Mouse (Mus musculus) granulocyte monocyte progenitor cell, adult 5-6 weeks (primary cell): ENCODE results near the gene Sult1a1. TPM values are rescaled to one million over a fixed set of nuclear protein-coding genes. Genes with fewer than 3 reads are reported as not detected.

Experiments used
- ATAC-seq: replicated peaks from 2 replicates; pipeline ENCODE4 v1.8.0; 2016; ENCODE audit warnings: mild to moderate bottlenecking, moderate TSS enrichment, inconsistent platforms; ENCODE audit not compliant: poor library complexity, severe bottlenecking
- total RNA-seq, 2 experiments: library from RNA; stranded (forward) in 1 of 2; stranded (reverse) in 1 of 2; fragments of 200-712, 200-1000 nt in 1 of 2; fragments of >200 nt in 1 of 2; fragmentation: Nextera tagmentation in 1 of 2; gene quantifications; 2 replicates each; pipeline ENCODE4 v1.2.3; 2014 to 2017

Sult1a1 gene
- total RNA-seq, 2 experiments from 2014 or later: 1.6 TPM; not detected in 1

GRCm38 (mm10) chr7:126700063-126701015 is 24.1 kb upstream of the Sult1a1 start:
- ATAC-seq: no peak

- no peak for ATAC-seq
These were observed 21.6 kb upstream of the Sult1a1 start for GRCm38 (mm10) chr7:126697838-126698237.

GRCm38 (mm10) chr7:126696886-126697285 is 20.7 kb upstream of the Sult1a1 start:
- no peak for ATAC-seq

- no peak for ATAC-seq
These were observed 20.1 kb upstream of the Sult1a1 start for GRCm38 (mm10) chr7:126696303-126696702.

GRCm38 (mm10) chr7:126695631-126696207 is 19.5 kb upstream of the Sult1a1 start, which contains the start of gene Slx1b:
Slx1b (minus strand) TSS chr7:126695784.
- peak; percentile 87 for ATAC-seq

GRCm38 (mm10) chr7:126695210-126695611 is 19.0 kb upstream of the Sult1a1 start, which contains the start of gene Bola2:
Bola2 (plus strand) TSS chr7:126695401.
- ATAC-seq: peak; percentile 57

GRCm38 (mm10) chr7:126694441-126695051 is 18.3 kb upstream of the Sult1a1 start:
- no peak for ATAC-seq

GRCm38 (mm10) chr7:126693781-126694180 is 17.5 kb upstream of the Sult1a1 start:
- ATAC-seq: no peak

GRCm38 (mm10) chr7:126693256-126693655 is 17.0 kb upstream of the Sult1a1 start:
- ATAC-seq: peak; percentile 40

- no peak for ATAC-seq
These were observed 16.2 kb upstream of the Sult1a1 start for GRCm38 (mm10) chr7:126692426-126692825.

GRCm38 (mm10) chr7:126691676-126692075 is 15.4 kb upstream of the Sult1a1 start:
- ATAC-seq: no peak

GRCm38 (mm10) chr7:126690737-126691136 is 14.5 kb upstream of the Sult1a1 start:
- ATAC-seq: no peak

- no peak for ATAC-seq
These were observed 12.8 kb upstream of the Sult1a1 start for GRCm38 (mm10) chr7:126689021-126689420.

- ATAC-seq: peak; percentile 13; the same call in 1 of the 2 replicates
These were observed 11.9 kb upstream of the Sult1a1 start for GRCm38 (mm10) chr7:126688156-126688555.

- no peak for ATAC-seq
These were observed 5.0 kb upstream of the Sult1a1 start for GRCm38 (mm10) chr7:126681221-126681620.

- peak; percentile 52 for ATAC-seq
These were observed 3.5 kb upstream of the Sult1a1 start for GRCm38 (mm10) chr7:126679683-126680082.

- ATAC-seq: no peak
These were observed 2.5 kb upstream of the Sult1a1 start for GRCm38 (mm10) chr7:126678545-126679341.

- no peak for ATAC-seq
These were observed 494 bp upstream of the Sult1a1 start for GRCm38 (mm10) chr7:126676631-126677220.

GRCm38 (mm10) chr7:126675104-126675503 is 1.1 kb downstream of the Sult1a1 start:
- 0 out of 2 replicates have a peak, but pooled peaks have one; percentile 17 for ATAC-seq

- no peak for ATAC-seq
These were observed 4.1 kb downstream of the Sult1a1 start for GRCm38 (mm10) chr7:126672111-126672510.
